Mouse (Mus musculus) cerebellum, postnatal 4 days (tissue): ENCODE data around the gene Stap2.

Source experiments
- DNase-seq, 2 experiments: peaks; one replicate each; pipeline ENCODE4 v3.0.0; 2022; ENCODE audit warnings: low spot score in 2 of 2, mixed read lengths in 1 of 2

The Stap2 gene

DNA sequence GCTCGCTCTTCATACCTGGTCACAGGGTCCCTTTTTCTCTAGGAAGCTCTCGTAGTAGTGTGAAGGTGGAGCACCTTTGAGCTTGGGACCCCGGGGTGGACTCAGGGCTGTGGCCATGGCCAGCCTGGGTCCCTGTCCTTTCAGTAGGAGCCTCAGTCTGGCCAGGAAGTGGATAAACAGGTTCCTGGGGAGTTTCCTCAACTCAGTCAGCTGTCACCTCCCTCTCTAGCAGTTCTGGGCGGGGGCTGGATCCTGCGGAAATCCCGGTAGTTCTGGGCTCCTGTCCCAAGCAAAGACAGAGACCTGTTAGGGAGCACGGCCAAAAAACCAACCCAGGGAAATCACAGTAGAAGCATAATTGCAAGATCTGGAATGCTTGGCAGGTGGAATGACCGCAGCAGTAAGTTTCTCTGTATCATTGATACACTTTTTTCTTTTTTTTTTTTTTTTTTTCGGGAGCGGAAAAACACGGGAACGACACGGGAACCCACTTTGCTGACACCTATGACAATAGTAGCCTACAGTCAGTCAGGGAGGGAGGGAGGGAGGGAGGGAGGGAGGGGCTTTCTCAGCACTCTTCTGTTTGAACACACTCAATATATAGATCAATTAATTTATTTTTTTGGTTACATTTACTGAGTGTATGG is at the start of gene Stap2, which contains the start of gene Mpnd:
Gene Stap2, minus strand, starts transcription at position 170 of the 647 bp plus-strand sequence.
Gene Mpnd, plus strand, starts transcription at position 297 of the 647 bp plus-strand sequence.
- DNase-seq: no peak

GRCm38 (mm10) chr17:56054938-56055337 is 49.6 kb upstream of the Stap2 start:
- no peak for DNase-seq

- no peak for DNase-seq
Measured at GRCm38 (mm10) chr17:56051369-56051768, 46.0 kb upstream of the Stap2 start.

DNA sequence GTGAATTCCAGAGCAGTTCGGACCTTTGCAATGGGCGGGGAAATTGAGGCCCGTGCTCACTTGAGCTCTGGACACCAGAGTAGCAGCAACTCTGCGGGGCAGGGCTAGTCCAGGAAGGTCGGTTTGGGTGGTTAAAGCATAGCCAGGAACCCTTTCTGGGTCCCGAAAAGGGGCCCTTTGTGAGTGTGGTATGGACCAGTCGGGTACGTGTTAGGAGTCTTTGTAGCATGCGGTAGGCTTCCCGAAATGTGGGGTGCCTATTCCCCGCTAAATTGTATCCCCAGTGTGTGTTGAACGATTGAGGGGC is 35.4 kb upstream of the Stap2 start:
- DNase-seq: no peak

GRCm38 (mm10) chr17:56040030-56040856 is 34.9 kb upstream of the Stap2 start, which contains the start of gene Chaf1a:
Gene Chaf1a, plus strand, starts transcription at chr17:56040439.
- DNase-seq: peak; percentile 95 to 97

GRCm38 (mm10) chr17:56039345-56039744 is 34.0 kb upstream of the Stap2 start:
- no peak for DNase-seq

DNA sequence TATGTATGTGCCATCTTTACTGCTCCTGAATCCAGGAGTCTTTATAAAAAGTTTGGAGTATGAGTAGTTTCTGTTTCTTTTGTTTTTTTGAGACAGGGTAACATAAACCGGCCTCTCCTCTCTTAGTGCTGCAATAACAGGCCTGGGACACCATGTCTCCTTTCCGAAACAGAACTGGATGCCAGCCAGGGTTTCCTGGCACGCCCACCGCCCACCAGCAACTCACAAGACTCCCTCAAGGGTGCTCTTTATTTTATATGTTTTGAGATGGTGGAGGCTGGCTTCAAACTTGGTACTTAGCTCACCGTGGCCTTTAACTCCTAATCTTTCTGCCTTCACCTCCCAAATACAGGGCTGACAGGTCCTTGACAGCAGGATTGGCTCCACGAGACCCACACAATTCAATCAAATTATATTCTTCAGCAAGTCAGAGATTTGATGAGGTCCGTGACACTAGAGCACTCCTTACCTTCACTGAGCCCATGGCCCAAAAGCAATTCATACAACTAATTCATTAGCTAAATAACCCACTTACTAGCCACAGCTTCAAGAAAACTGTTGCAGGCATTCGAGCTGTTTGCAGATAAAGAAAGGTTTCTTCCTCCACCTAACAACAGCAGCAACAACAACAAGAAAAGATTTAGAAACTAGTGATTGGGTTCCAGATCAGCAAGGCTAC is 33.3 kb upstream of the Stap2 start:
- DNase-seq: no peak

DNA sequence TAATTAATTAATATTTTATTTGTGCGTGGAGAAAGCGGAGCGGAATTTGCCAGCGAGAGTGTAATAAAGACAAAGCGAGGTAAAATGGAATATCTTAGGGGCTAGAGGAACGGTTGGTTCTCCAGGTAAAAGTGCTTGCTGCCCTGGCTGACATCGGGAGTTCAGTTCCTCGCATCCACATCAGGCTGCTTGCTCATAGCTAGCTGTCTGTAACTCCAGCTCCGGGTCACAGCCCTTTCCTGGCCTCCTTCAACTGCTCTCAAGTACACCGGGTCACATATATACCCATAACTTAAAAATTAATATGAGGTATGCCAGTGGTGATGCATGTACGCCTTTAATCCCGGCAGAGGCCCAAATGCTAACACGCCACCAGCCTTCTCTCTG is 31.5 kb upstream of the Stap2 start:
- DNase-seq: no peak

- peak; percentile 100 for DNase-seq
Measured at GRCm38 (mm10) chr17:56036176-56036900, 31.0 kb upstream of the Stap2 start, which contains the start of gene Sh3gl1. Gene Sh3gl1, minus strand, starts transcription at chr17:56036635.

GRCm38 (mm10) chr17:56035216-56035615 is 29.8 kb upstream of the Stap2 start:
- no peak for DNase-seq

DNA sequence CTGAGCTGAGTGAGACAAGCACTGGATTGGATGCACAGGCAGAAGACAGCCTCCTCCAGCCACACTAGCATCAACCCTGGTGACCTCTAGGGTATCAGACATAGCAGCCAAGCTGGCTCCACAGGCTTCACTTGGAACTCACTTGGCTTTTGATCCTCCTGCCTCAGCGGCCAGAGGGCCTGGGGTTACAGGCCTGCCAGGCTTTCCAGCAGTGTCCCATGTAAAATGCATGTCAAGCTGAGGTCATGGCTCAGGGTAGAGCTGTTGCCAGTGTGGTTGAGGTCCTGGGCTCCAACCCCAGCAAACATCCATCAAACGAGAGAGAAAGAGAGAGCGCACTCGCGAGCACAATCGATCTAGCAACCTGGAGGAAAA is 29.3 kb upstream of the Stap2 start:
- no peak for DNase-seq

DNA sequence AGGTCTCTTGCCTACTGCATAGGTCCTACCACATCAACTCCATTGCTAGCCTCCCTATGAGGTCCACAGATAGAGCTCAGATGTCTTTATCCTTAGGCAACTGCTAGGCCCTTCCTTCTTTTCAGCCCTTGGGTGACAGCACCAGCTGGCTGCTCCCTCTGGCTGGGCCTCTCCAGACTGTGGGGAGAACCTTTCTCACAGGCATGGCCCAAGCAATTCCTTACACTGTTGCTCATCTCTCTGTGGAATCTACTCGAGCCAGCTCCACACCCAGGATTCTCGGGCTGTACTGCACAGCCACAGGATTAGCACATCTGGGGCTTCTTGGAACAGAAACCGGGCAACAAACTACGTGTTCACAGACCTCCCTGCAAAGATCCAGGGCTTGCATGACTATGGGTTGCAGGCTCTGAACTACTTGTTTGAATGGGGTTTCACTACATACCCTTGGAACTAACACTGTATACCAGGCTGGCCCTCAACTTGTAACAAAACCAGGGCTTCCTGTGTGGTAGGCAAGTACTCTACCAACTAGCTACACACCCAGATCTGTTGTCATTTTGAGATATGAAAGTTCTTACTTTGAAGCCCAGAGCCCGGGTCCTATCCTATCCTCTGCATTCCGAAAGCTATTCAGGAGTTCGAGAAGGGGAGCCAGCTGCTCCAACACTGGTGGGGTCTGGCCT is 28.8 kb upstream of the Stap2 start:
- DNase-seq: no peak

- no peak for DNase-seq
Measured at GRCm38 (mm10) chr17:56032831-56033230, 27.4 kb upstream of the Stap2 start.

- no peak for DNase-seq
Measured at GRCm38 (mm10) chr17:56032127-56032733, 26.8 kb upstream of the Stap2 start.

DNA sequence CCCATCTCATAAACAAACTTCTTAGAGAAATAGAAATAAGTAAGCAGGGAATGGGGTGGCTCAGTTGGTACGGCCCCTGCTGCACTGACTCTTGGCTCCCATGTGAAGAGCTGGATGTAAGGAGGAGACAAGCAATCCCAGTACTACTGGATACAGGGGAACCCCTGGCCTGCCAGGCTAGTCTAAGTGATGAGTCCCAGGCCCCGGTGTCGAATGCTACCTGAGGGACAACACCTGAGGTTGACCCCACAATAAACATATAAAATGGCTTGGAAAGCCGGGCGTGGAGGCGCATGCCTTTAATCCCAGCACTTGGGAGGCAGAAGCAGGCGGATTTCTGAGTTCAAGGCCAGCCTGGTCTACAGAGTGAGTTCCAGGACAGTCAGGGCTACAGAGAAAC is 26.0 kb upstream of the Stap2 start:
- DNase-seq: no peak

- DNase-seq: no peak
Measured at GRCm38 (mm10) chr17:56030919-56031318, 25.5 kb upstream of the Stap2 start.

DNA sequence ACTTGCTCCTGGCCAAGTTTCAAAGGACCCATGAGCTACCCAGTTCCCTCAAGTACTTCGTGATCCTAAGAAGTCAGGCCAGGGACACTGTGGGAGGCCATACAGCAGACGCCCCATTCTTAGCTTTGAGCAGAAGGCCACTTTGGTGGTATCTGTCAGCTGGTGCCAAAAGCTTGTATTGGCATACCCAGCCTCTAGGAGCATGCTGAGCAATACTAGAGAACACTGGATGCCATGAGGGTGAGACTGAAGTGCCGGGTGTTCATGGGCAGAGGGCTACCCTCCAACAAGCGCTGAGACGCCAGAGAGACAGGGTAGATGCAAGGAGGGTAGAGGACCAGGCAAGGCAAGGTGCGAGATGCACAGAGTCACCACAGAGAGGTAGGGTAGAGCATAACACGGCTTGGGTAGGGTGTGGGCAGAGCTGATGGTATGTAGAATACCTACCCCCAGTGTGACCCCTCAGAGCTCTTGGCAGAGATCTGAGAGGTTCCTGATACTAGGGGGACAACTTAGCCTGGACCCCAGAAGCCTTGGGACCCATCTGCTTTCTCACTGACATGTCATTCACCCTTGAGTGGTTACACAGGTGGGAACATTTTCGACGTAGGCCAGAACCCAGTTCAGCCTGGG is 25.0 kb upstream of the Stap2 start:
- no peak for DNase-seq

GRCm38 (mm10) chr17:56027801-56028441 is 22.5 kb upstream of the Stap2 start:
- DNase-seq: no peak

DNA sequence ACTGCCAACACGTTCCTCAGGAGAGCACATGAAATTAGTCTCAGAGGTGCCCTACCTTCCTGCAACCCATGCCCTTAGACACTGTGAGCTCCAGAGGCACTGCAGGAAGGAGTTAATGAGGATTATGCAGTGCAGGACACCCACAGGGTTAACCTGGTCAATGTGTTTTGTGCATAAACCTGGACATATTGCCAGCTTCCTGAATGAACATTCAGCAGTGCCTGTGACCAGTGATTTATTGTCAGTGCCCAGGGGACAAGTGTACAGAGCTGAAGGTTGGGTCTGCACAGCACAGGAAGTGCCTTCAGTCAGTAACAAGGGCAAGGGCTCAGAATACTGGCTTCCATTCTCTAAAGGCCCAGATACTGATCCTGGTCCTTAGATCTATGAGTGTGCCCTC is 21.5 kb upstream of the Stap2 start:
- DNase-seq: no peak

GRCm38 (mm10) chr17:56026303-56026702 is 20.9 kb upstream of the Stap2 start:
- no peak for DNase-seq
